ENCODE assay signal across 27 mouse cellular contexts in genomic region chr2:28692692-28693091, GRCm38 (mm10). TPM values are rescaled to one million over a fixed set of nuclear protein-coding genes. Genes with fewer than 3 reads are reported as not detected.
DNase-seq lines count a peak whose midpoint lies in the region; ATAC-seq and TF ChIP-seq lines count a peak whose summit lies in the region.
"Had no signal": no experiment of that assay in that cellular context is flagged by ENCODE, and none has a peak within 500 bp of the region (broad histone marks: within the 10 kb centered on the region; RNA-seq: fewer than 3 reads in every experiment).

No protein-coding gene starts in this region.

- H3K27ac ChIP-seq in hindbrain, postnatal 0 days: no peak overlapping the region
- no peak overlapping the region for H3K27ac ChIP-seq in hindbrain, embryonic 14.5 days
- H3K27ac ChIP-seq: embryonic facial prominence, embryonic 12.5 days; forebrain, embryonic 12.5 days; forebrain, embryonic 15.5 days; gastrocnemius, adult 2 months; hindbrain, embryonic 12.5 days had no signal

- ATAC-seq in hindbrain, postnatal 0 days: peak; percentile 37; the same call in 1 of the 2 replicates
- no peak for ATAC-seq in hindbrain, embryonic 14.5 days (ENCODE audit: low FRiP score)
- ATAC-seq: activated CD4-positive, CD25-positive, alpha-beta regulatory T cell, adult 4 months; CD4-positive, CD25-positive, alpha-beta regulatory T cell, adult 4 months; forebrain, embryonic 15.5 days; hindbrain, embryonic 16.5 days; inflammation-experienced regulatory T-cells, adult 6 months had no signal

- peak; percentile 8 for DNase-seq in hindbrain, postnatal 0 days (ENCODE audit: low spot score)
- DNase-seq in hindbrain, embryonic 14.5 days (ENCODE audit: low spot score): no peak
- peak; percentile 24 for DNase-seq in left cerebral cortex, postnatal 36 days (ENCODE audit: low spot score in 2 of 2)
- DNase-seq in left cerebral cortex, postnatal 4 days: no peak
- DNase-seq in right cerebral cortex, postnatal 25 days: peak; percentile 21
- no peak for DNase-seq in right cerebral cortex, postnatal 10 days (ENCODE audit: low spot score in 2 of 2)
- DNase-seq in lung, postnatal 4 days: no peak
- DNase-seq: adrenal gland, adult 8-10 months; adrenal gland, postnatal 25 days; cerebellum, adult 18-20 months; cerebellum, adult 9-10 months; cerebellum, postnatal 14 days; gastrocnemius, adult 2 months; gastrocnemius, postnatal 14 days; heart, adult 11 months had no signal

- peaks cover under 1% of the 10 kb centered on the region; the same call in 1 of the 2 replicates for H3K36me3 ChIP-seq in hindbrain, postnatal 0 days (ENCODE audit: insufficient read depth, low read length)
- H3K36me3 ChIP-seq in hindbrain, embryonic 14.5 days (replicated peaks; ENCODE audit: control insufficient read depth, insufficient read depth): peaks cover 19% of the 10 kb centered on the region

- H3K4me1 ChIP-seq in hindbrain, postnatal 0 days (ENCODE audit: insufficient read depth, low read length): no peaks in the 10 kb centered on the region
- no peaks in the 10 kb centered on the region for H3K4me1 ChIP-seq in hindbrain, embryonic 14.5 days (replicated peaks; ENCODE audit: control insufficient read depth, insufficient read depth, low read length)
- H3K4me1 ChIP-seq: embryonic facial prominence, embryonic 12.5 days; forebrain, embryonic 12.5 days; forebrain, embryonic 15.5 days; hindbrain, embryonic 12.5 days had no signal

- TF ChIP-seq CTCF in hindbrain, postnatal 0 days (IDR thresholded peaks at IDR 0.05; ENCODE audit: low read depth): no peak

- no peaks in the 10 kb centered on the region for H3K9me3 ChIP-seq in hindbrain, postnatal 0 days (ENCODE audit: low read length)
- H3K9me3 ChIP-seq in hindbrain, embryonic 14.5 days (ENCODE audit: control insufficient read depth, low read length): no peaks in the 10 kb centered on the region
- H3K9me3 ChIP-seq: embryonic facial prominence, embryonic 12.5 days; forebrain, embryonic 12.5 days; forebrain, embryonic 15.5 days; hindbrain, embryonic 12.5 days had no signal

- H3K27me3 ChIP-seq in hindbrain, postnatal 0 days (ENCODE audit: insufficient read depth, low read length): no peaks in the 10 kb centered on the region
- H3K27me3 ChIP-seq in hindbrain, embryonic 14.5 days (ENCODE audit: control insufficient read depth, insufficient read depth, low read length): peaks cover 3% of the 10 kb centered on the region; the same call in 1 of the 2 replicates
- H3K27me3 ChIP-seq: embryonic facial prominence, embryonic 12.5 days; forebrain, embryonic 15.5 days; hindbrain, embryonic 12.5 days had no signal

- no peak overlapping the region for H3K9ac ChIP-seq in hindbrain, postnatal 0 days (replicated peaks; ENCODE audit: low read length)
- no peak overlapping the region for H3K9ac ChIP-seq in hindbrain, embryonic 14.5 days
- H3K9ac ChIP-seq: embryonic facial prominence, embryonic 12.5 days; forebrain, embryonic 12.5 days; forebrain, embryonic 15.5 days; hindbrain, embryonic 12.5 days had no signal

- 64% methylated on average over 9 of the region's 9 CpGs for WGBS in hindbrain, postnatal 0 days
- WGBS in hindbrain, embryonic 14.5 days: 67% methylated on average over 9 of the region's 9 CpGs

- H3K4me3 ChIP-seq in hindbrain, postnatal 0 days (ENCODE audit: low read length): no peak overlapping the region
- no peak overlapping the region for H3K4me3 ChIP-seq in hindbrain, embryonic 14.5 days (replicated peaks; ENCODE audit: low read length)
- H3K4me3 ChIP-seq: embryonic facial prominence, embryonic 12.5 days; erythroblast, embryonic 14.5 days; forebrain, embryonic 12.5 days; forebrain, embryonic 15.5 days; gastrocnemius, adult 2 months; hindbrain, embryonic 12.5 days had no signal

- H3K4me2 ChIP-seq in hindbrain, postnatal 0 days (ENCODE audit: low read depth, low read length): no peak overlapping the region
- no peak overlapping the region for H3K4me2 ChIP-seq in hindbrain, embryonic 14.5 days (replicated peaks)
- H3K4me2 ChIP-seq: embryonic facial prominence, embryonic 12.5 days; forebrain, embryonic 12.5 days; forebrain, embryonic 15.5 days; heart, embryonic 11.5 days; hindbrain, embryonic 12.5 days had no signal

- intact Hi-C loops in left cerebral cortex, postnatal 36 days (cut with DNase I): no loop called here
- intact Hi-C loops in left cerebral cortex, postnatal 4 days (cut with DNase I): no loop called here

RNA-seq across cellular contexts. Expression of gene Spaca9, which starts 6.8 kb away (rescaled TPM):
- total RNA-seq in hindbrain, postnatal 0 days (2014; rRNA removed): 0.89 TPM in 1 of 2 replicates, not detected in the other
- polyA plus RNA-seq in hindbrain, postnatal 0 days (2015; fragmentation: Nextera tagmentation; extraction: Ambion mirVana): 2.9 and 3.7 TPM in 2 replicates
- 4.1 and 6.2 TPM in 2 replicates for polyA plus RNA-seq in hindbrain, embryonic 14.5 days (2014; fragmentation: Nextera tagmentation; extraction: Ambion mirVana)
- total RNA-seq in left cerebral cortex, postnatal 36 days (2021): not detected
- total RNA-seq in left cerebral cortex, postnatal 4 days (2021): not detected
- total RNA-seq: adrenal gland, postnatal 25 days; gastrocnemius, adult 2 months; gastrocnemius, postnatal 14 days; heart, adult 8-10 months had no signal
- polyA plus RNA-seq: CD4-positive, CD25-positive, alpha-beta regulatory T cell, adult 4 months; erythroblast, embryonic 14.5 days had no signal

RNA-seq across cellular contexts. Expression of gene Ak8, which starts 7.3 kb away (rescaled TPM):
- total RNA-seq in hindbrain, postnatal 0 days (2014; rRNA removed): 0.58 and 1.6 TPM in 2 replicates
- polyA plus RNA-seq in hindbrain, postnatal 0 days (2015; fragmentation: Nextera tagmentation; extraction: Ambion mirVana): 3.3 and 3.5 TPM in 2 replicates
- polyA plus RNA-seq in hindbrain, embryonic 14.5 days (2014; fragmentation: Nextera tagmentation; extraction: Ambion mirVana): 2.2 and 2.7 TPM in 2 replicates
- total RNA-seq in left cerebral cortex, postnatal 36 days (2021): 1 to 10 TPM; 1.6 to 1.7 TPM
- total RNA-seq in left cerebral cortex, postnatal 4 days (2021): 1 to 10 TPM; 1.7 to 1.8 TPM
- total RNA-seq: adrenal gland, postnatal 25 days; gastrocnemius, adult 2 months; gastrocnemius, postnatal 14 days; heart, postnatal 25 days had no signal
- polyA plus RNA-seq: activated CD4-positive, CD25-positive, alpha-beta regulatory T cell, adult 4 months; CD4-positive, CD25-positive, alpha-beta regulatory T cell, adult 4 months; erythroblast, embryonic 14.5 days; inflammation-experienced regulatory T-cells, adult 6 months had no signal

RNA-seq across cellular contexts. Expression of gene Tsc1, which starts 51.7 kb away (rescaled TPM):
- 33.9 and 42.3 TPM in 2 replicates for total RNA-seq in hindbrain, postnatal 0 days (2014; rRNA removed)
- polyA plus RNA-seq in hindbrain, postnatal 0 days (2015; fragmentation: Nextera tagmentation; extraction: Ambion mirVana): 20.0 and 22.7 TPM in 2 replicates
- 29.2 and 29.4 TPM in 2 replicates for polyA plus RNA-seq in hindbrain, embryonic 14.5 days (2014; fragmentation: Nextera tagmentation; extraction: Ambion mirVana)
- 10 to 100 TPM; 48.4 to 60.7 TPM for total RNA-seq in left cerebral cortex, postnatal 36 days (2021)
- 10 to 100 TPM; 56.9 to 58.6 TPM for total RNA-seq in left cerebral cortex, postnatal 4 days (2021)

Comparison
In these comparisons a context has a peak if more than half of its experiments do, and no peak if none do; other contexts are left out.
1. DNase-seq: peak in hindbrain, postnatal 0 days (single experiment), left cerebral cortex, postnatal 36 days (2 of 2) and right cerebral cortex, postnatal 25 days (single experiment); none in hindbrain, embryonic 14.5 days (single experiment), left cerebral cortex, postnatal 4 days (single experiment), right cerebral cortex, postnatal 10 days (0 of 2) and lung, postnatal 4 days (0 of 2).